Comparison of ENCODE assay signal across 18 mouse cellular contexts in genomic region chr13:4013811-4014210, GRCm38 (mm10). TPM values are rescaled to one million over a fixed set of nuclear protein-coding genes. Genes with fewer than 3 reads are reported as not detected.
DNase-seq lines count a peak whose midpoint lies in the region; ATAC-seq and TF ChIP-seq lines count a peak whose summit lies in the region.
"Had no signal": no experiment of that assay in that cellular context is flagged by ENCODE, and none has a peak within 500 bp of the region (broad histone marks: within the 10 kb centered on the region; RNA-seq: fewer than 3 reads in every experiment).

No protein-coding gene starts in this region.

- peak; percentile 39 for DNase-seq in embryonic facial prominence, embryonic 11.5 days (ENCODE audit: low spot score)
- DNase-seq in embryonic facial prominence, embryonic 10.5 days (ENCODE audit: low spot score) = no peak
- no peak for DNase-seq in layer of hippocampus, adult 2 months (ENCODE audit: low spot score in 2 of 2)
- DNase-seq in layer of hippocampus, adult 9-10 months (ENCODE audit: low spot score) = no peak
- DNase-seq in 3T3-L1 (ENCODE audit: low read depth, low spot score) = peak; percentile 56
- DNase-seq in adipocyte (ENCODE audit: low spot score) = peak; percentile 57
- no peak for DNase-seq in urinary bladder, postnatal 25 days (ENCODE audit: low spot score)
- DNase-seq: B cell, adult 2 months; cerebellum, adult 11-12 months; heart, postnatal 14 days; kidney, postnatal 36 days; thymus, postnatal 4 days had no signal

- no peaks in the 10 kb centered on the region for H3K27me3 ChIP-seq in embryonic facial prominence, embryonic 11.5 days (ENCODE audit: control insufficient read depth, insufficient read depth, low read length)
- no peaks in the 10 kb centered on the region for H3K27me3 ChIP-seq in embryonic facial prominence, embryonic 10.5 days (replicated peaks; ENCODE audit: low read depth, poor library complexity, severe bottlenecking)
- H3K27me3 ChIP-seq: limb, embryonic 15.5 days had no signal

- peak; percentile 71 for TF ChIP-seq CTCF in layer of hippocampus, adult 2 months (conservative IDR thresholded peaks at IDR 0.05)

- no peak overlapping the region for H3K27ac ChIP-seq in embryonic facial prominence, embryonic 11.5 days (replicated peaks; ENCODE audit: low read depth, low read length)
- H3K27ac ChIP-seq in embryonic facial prominence, embryonic 10.5 days (replicated peaks) = no peak overlapping the region
- no peak overlapping the region for H3K27ac ChIP-seq in layer of hippocampus, adult 2 months
- H3K27ac ChIP-seq: forebrain, embryonic 10.5 days; limb, embryonic 15.5 days had no signal

- H3K9me3 ChIP-seq in embryonic facial prominence, embryonic 11.5 days (replicated peaks; ENCODE audit: control insufficient read depth, low read length) = no peaks in the 10 kb centered on the region
- H3K9me3 ChIP-seq in embryonic facial prominence, embryonic 10.5 days = no peaks in the 10 kb centered on the region
- H3K9me3 ChIP-seq: forebrain, embryonic 10.5 days; limb, embryonic 15.5 days had no signal

- no peak overlapping the region for H3K4me2 ChIP-seq in embryonic facial prominence, embryonic 11.5 days (ENCODE audit: low read depth, low read length)
- H3K4me2 ChIP-seq: limb, embryonic 15.5 days; midbrain, embryonic 11.5 days had no signal

- H3K9ac ChIP-seq in embryonic facial prominence, embryonic 11.5 days (replicated peaks; ENCODE audit: low read length) = no peak overlapping the region
- H3K9ac ChIP-seq: limb, embryonic 15.5 days had no signal

- no peaks in the 10 kb centered on the region for H3K36me3 ChIP-seq in embryonic facial prominence, embryonic 11.5 days (replicated peaks; ENCODE audit: control insufficient read depth, insufficient read depth, low read depth, low read length)
- H3K36me3 ChIP-seq in embryonic facial prominence, embryonic 10.5 days (replicated peaks) = no peaks in the 10 kb centered on the region
- H3K36me3 ChIP-seq: forebrain, embryonic 10.5 days; limb, embryonic 15.5 days had no signal

- ATAC-seq in embryonic facial prominence, embryonic 11.5 days (replicated peaks; ENCODE audit: insufficient number of reproducible peaks, low FRiP score, low TSS enrichment, low read depth) = no peak
- ATAC-seq in granulocyte monocyte progenitor cell, adult 5-6 weeks (replicated peaks; ENCODE audit: poor library complexity, severe bottlenecking) = no peak
- ATAC-seq: activated CD4-positive, CD25-positive, alpha-beta regulatory T cell, adult 4 months had no signal

- H3K4me1 ChIP-seq in embryonic facial prominence, embryonic 11.5 days (ENCODE audit: control insufficient read depth, insufficient read depth, low read length) = no peaks in the 10 kb centered on the region
- H3K4me1 ChIP-seq in embryonic facial prominence, embryonic 10.5 days = no peaks in the 10 kb centered on the region
- H3K4me1 ChIP-seq: forebrain, embryonic 10.5 days; limb, embryonic 15.5 days had no signal

- H3K4me3 ChIP-seq in embryonic facial prominence, embryonic 11.5 days (ENCODE audit: low read depth, low read length) = no peak overlapping the region
- H3K4me3 ChIP-seq in embryonic facial prominence, embryonic 10.5 days = no peak overlapping the region
- no peak overlapping the region for H3K4me3 ChIP-seq in layer of hippocampus, adult 2 months
- H3K4me3 ChIP-seq: forebrain, embryonic 10.5 days; limb, embryonic 15.5 days had no signal

RNA-seq across cellular contexts. Expression of gene Akr1c14, which starts 35.0 kb away (rescaled TPM):
- 0.33 and 0.84 TPM in 2 replicates for polyA plus RNA-seq in embryonic facial prominence, embryonic 11.5 days (2014; fragmentation: Nextera tagmentation; extraction: Ambion mirVana)
- 0.18 and 0.26 TPM in 2 replicates for polyA plus RNA-seq in embryonic facial prominence, embryonic 10.5 days (2016; fragmentation: Nextera tagmentation; extraction: Ambion mirVana)
- 1 to 10 TPM in 1 of 2 experiments, under 1 TPM in 1; 0.88 to 1.1 TPM for total RNA-seq in layer of hippocampus, adult 2 months (2021)
- total RNA-seq in granulocyte monocyte progenitor cell, adult 5-6 weeks (2014; fragmentation: Nextera tagmentation) = not detected in 2 replicates
- not detected in 2 replicates for total RNA-seq in granulocyte monocyte progenitor cell, adult 5-6 weeks (2017)
- total RNA-seq: common myeloid progenitor, adult 5-6 weeks had no signal
- polyA plus RNA-seq: activated CD4-positive, CD25-positive, alpha-beta regulatory T cell, adult 4 months had no signal

Comparison
In these comparisons a context has a peak if more than half of its experiments do, and no peak if none do; other contexts are left out.
1. DNase-seq: peak in embryonic facial prominence, embryonic 11.5 days (single experiment), 3T3-L1 (single experiment) and adipocyte (single experiment); none in embryonic facial prominence, embryonic 10.5 days (single experiment), layer of hippocampus, adult 2 months (0 of 2), layer of hippocampus, adult 9-10 months (single experiment) and urinary bladder, postnatal 25 days (single experiment).